Comparison of ENCODE assay signal across 19 mouse cellular contexts in genomic region chr5:140159007-140159406, GRCm38 (mm10).
"Had no signal": no experiment of that assay in that cellular context is flagged by ENCODE, and none has a peak within 500 bp of the region (broad histone marks: within the 10 kb centered on the region; RNA-seq: fewer than 3 reads in every experiment).

No protein-coding gene starts in this region.

- H3K4me2 ChIP-seq: lung, embryonic 14.5 days; midbrain, embryonic 12.5 days; neural tube, embryonic 13.5 days; neural tube, embryonic 15.5 days had no signal

- H3K4me1 ChIP-seq: midbrain, embryonic 10.5 days; midbrain, embryonic 12.5 days; neural tube, embryonic 15.5 days had no signal

- H3K27ac ChIP-seq: midbrain, embryonic 10.5 days; midbrain, embryonic 12.5 days; neural tube, embryonic 13.5 days; neural tube, embryonic 15.5 days had no signal

- ATAC-seq: midbrain, embryonic 16.5 days had no signal

- H3K27me3 ChIP-seq: midbrain, embryonic 12.5 days; neural tube, embryonic 13.5 days; neural tube, embryonic 15.5 days had no signal

- H3K9me3 ChIP-seq: midbrain, embryonic 10.5 days; midbrain, embryonic 12.5 days; neural tube, embryonic 13.5 days; neural tube, embryonic 15.5 days had no signal

- DNase-seq: lung, adult 18-20 months; lung, embryonic 14.5 days; lung, postnatal 10 days; lung, postnatal 4 days; midbrain, embryonic 14.5 days; retina, postnatal 1 day; right cerebral cortex, adult 18-20 months; right cerebral cortex, postnatal 25 days; right cerebral cortex, postnatal 4 days; spleen, adult 18-20 months; thymus, adult 18-20 months; thymus, postnatal 14 days; thymus, postnatal 36 days had no signal

- H3K4me3 ChIP-seq: midbrain, embryonic 10.5 days; midbrain, embryonic 12.5 days; myocyte; neural tube, embryonic 13.5 days; neural tube, embryonic 15.5 days had no signal

- H3K9ac ChIP-seq: lung, embryonic 14.5 days; midbrain, embryonic 12.5 days; neural tube, embryonic 13.5 days; neural tube, embryonic 15.5 days had no signal

- H3K36me3 ChIP-seq: midbrain, embryonic 10.5 days; midbrain, embryonic 12.5 days; neural tube, embryonic 13.5 days; neural tube, embryonic 15.5 days had no signal
